Mouse (Mus musculus) stomach, embryonic 16.5 days (tissue): ENCODE data around the gene Snx30. TPM values are rescaled to one million over a fixed set of nuclear protein-coding genes. Genes with fewer than 3 reads are reported as not detected.

Experiments used
- ATAC-seq: fragments of 200-750 bp; cut with Nextera tagmentation; 2 replicates; pipeline ENCODE4 v1.8.0; 2017; ENCODE audit warnings: moderate number of reproducible peaks, moderate TSS enrichment; ENCODE audit not compliant: insufficient read depth, low FRiP score
- H3K27ac ChIP-seq: fragments of 300-500 bp; sonication (generic); 2 replicates; pipeline ENCODE4 v1.5.1; 2014; ENCODE audit warnings: low read length
- H3K27me3 ChIP-seq: fragments of 300-500 bp; sonication (generic); 2 replicates; pipeline ENCODE4 v1.6.1; 2014; ENCODE audit warnings: low read length, control low read depth, mixed read lengths; ENCODE audit not compliant: control insufficient read depth, insufficient read depth
- H3K36me3 ChIP-seq: fragments of 300-500 bp; sonication (generic); 2 replicates; pipeline ENCODE4 v1.6.1; 2014; ENCODE audit warnings: low read length; ENCODE audit not compliant: control insufficient read depth, insufficient read depth
- H3K4me1 ChIP-seq: fragments of 300-500 bp; sonication (generic); 2 replicates; pipeline ENCODE4 v1.6.1; 2014; ENCODE audit warnings: low read length, control low read depth, mixed read lengths; ENCODE audit not compliant: control insufficient read depth, insufficient read depth
- H3K4me2 ChIP-seq: fragments of 300-500 bp; sonication (generic); 2 replicates; pipeline ENCODE4 v1.6.1; 2014; ENCODE audit warnings: low read depth, low read length, mixed read lengths
- H3K4me3 ChIP-seq: fragments of 300-500 bp; sonication (generic); replicated peaks from 2 replicates; pipeline ENCODE4 v1.5.1; 2014; ENCODE audit warnings: mild to moderate bottlenecking, low read length
- H3K9ac ChIP-seq: fragments of 300-500 bp; sonication (generic); 2 replicates; pipeline ENCODE4 v1.6.1; 2014; ENCODE audit warnings: low read length
- H3K9me3 ChIP-seq: fragments of 300-500 bp; sonication (generic); replicated peaks from 2 replicates; pipeline ENCODE4 v1.6.1; 2016; ENCODE audit warnings: low read length, control low read depth; ENCODE audit not compliant: control insufficient read depth
- WGBS: fragments of 180-500 bp; shearing (Covaris S2); extraction: QIAGEN DNeasy Blood & Tissue Kit; methylation state at CpG from one replicate; pipeline ENCODE4 v1.1.7; 2014; 5-methylcytosine and 5-hydroxymethylcytosine counted together
- polyA plus RNA-seq: library from polyadenylated mRNA; unstranded; fragments of >200 nt; fragmentation: Nextera tagmentation; extraction: Ambion mirVana; gene quantifications from 2 replicates; pipeline ENCODE4 v1.2.1, GENCODE M21; 2015

Gene Snx30
- polyA plus RNA-seq, 1 experiment from 2014 or later: 4.9 TPM

DNA sequence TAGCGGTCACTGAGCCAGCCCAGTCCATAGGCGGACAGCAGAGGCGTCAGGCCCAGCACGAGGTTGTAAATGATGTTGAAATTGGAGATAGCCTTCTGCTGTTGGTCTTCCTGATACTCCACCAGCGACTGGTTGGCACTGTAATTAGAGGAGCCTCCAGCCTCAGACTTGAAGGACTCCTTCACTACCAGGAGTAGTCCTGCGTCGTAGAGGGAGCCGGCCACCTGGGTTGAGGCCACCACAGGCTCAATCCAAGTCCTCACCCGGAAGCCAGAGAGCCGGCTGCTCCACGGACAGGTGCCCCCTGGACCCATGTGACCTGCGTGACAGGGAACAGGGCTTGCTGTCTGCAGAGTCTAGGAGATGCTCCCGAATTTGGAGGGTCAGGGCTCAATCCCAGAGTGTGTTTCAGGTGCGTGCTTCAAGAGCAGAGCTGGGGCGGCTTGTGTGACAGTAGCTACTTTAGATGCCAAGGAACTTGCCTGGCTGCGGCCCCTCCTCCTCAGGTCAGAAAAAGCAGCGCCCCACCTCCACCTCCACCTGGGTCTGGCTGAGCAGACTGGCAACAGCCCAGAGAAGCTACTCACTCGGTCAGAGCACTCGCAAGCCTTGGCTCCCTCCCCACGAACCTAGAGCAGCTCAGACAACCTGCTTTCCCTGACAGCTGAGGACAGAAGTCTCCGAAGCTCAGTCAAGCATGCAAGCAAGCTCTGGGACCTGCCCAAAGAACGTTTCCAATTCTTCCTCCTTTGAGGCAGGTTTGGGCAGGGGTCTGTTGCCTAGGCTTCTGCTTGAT, 109.2 kb downstream of the Snx30 start, which contains the start of gene Slc46a2:
TSS of gene Slc46a2 (minus strand) at position 449 of the 796 bp plus-strand sequence.
- ATAC-seq: no peak
- peak within 1 kb of the TSS; percentile 7; the same call in 1 of the 2 replicates for H3K4me2 ChIP-seq
- no peaks in the 10 kb centered on the region for H3K36me3 ChIP-seq
- no peak within 1 kb of the TSS for H3K9ac ChIP-seq
- WGBS: 17% methylated on average over 22 of the region's 22 CpGs
- no peak within 1 kb of the TSS for H3K27ac ChIP-seq
- H3K9me3 ChIP-seq: no peaks in the 10 kb centered on the region
- H3K4me3 ChIP-seq: no peak within 1 kb of the TSS
- no peaks in the 10 kb centered on the region for H3K4me1 ChIP-seq
- H3K27me3 ChIP-seq: 0 out of 2 replicates have a peak, but pooled peaks cover 4% of the 10 kb centered on the region

DNA sequence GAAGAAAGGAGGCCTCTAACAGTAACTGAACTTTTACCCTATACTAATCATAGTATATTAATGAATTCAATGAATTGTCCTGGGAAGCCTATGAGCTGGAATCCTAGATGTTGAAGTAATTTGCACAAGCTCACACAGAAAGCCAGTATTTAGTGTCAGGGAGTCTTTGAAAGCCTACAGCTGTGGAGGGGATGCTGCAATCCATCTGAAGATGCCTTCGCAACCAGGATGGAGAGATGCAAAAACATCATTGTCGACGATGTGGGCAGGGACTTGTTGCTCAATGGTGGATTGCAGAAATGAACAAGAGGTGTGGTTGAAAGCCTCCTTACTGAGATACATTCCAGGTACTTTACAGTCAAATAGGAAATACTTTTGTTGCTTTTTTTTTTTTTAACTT, 112.3 kb downstream of the Snx30 start:
- 86% methylated on average over 3 of the region's 3 CpGs for WGBS
- Histone ChIP-seq H3K27me3 (0 out of 2 replicates have a peak, but pooled peaks cover 4% of the 10 kb centered on the region), H3K9me3 (no peaks in the 10 kb centered on the region), H3K9ac (no peak overlapping the region), H3K4me1 (no peaks in the 10 kb centered on the region), H3K27ac (no peak overlapping the region), H3K4me3 (no peak overlapping the region), H3K36me3 (no peaks in the 10 kb centered on the region), H3K4me2 (no peak overlapping the region)
- ATAC-seq: no peak

DNA sequence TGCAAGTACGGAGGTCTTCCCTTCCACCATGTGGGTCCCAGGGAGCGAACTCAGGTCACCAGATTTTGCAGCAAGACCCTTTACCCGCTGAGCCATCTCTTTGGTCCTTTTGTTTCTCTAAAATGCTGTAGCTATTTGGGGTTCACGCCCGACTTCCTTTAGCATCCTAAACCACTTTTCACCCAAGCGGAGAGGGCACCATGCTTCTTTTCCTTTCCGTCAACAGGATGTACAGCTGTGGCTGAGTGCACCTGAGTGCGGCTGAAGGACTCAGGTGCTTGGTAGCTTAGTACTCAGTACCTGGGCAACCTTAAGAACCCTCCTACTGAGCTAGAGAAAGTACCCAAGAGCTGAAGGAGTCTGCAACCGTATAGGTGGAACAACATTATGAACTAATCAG, 119.4 kb downstream of the Snx30 start:
- Histone ChIP-seq H3K27ac (no peak overlapping the region), H3K4me1 (no peaks in the 10 kb centered on the region), H3K4me3 (no peak overlapping the region), H3K36me3 (no peaks in the 10 kb centered on the region), H3K9me3 (no peaks in the 10 kb centered on the region), H3K4me2 (no peak overlapping the region), H3K9ac (no peak overlapping the region), H3K27me3 (no peaks in the 10 kb centered on the region)
- no peak for ATAC-seq
- WGBS: 87% methylated on average over 9 of the region's 9 CpGs

DNA sequence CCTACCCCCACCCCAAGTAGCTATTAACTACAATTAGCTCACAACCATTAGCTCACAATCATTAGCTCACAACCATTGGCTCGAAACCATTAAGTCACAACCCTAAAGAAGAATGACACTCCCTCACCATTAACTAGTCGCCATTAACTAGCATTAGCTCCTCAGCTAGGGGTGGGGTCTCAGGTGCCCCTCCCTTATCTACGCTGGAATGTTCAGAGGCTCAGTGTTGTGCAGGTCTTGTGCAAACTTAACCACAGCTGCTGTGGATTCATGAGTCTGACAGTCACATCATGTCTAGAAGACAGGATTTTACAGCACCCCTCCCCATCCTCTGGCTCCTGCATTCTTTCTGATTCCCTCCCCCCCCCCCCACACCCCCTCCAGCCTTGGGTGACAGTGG, 122.0 kb downstream of the Snx30 start:
- Histone ChIP-seq H3K36me3 (no peaks in the 10 kb centered on the region), H3K4me3 (no peak overlapping the region), H3K9ac (no peak overlapping the region), H3K9me3 (no peaks in the 10 kb centered on the region), H3K4me2 (no peak overlapping the region), H3K27me3 (no peaks in the 10 kb centered on the region), H3K27ac (no peak overlapping the region), H3K4me1 (no peaks in the 10 kb centered on the region)
- WGBS: 77% methylated on average over 3 of the region's 3 CpGs
- ATAC-seq: no peak

DNA sequence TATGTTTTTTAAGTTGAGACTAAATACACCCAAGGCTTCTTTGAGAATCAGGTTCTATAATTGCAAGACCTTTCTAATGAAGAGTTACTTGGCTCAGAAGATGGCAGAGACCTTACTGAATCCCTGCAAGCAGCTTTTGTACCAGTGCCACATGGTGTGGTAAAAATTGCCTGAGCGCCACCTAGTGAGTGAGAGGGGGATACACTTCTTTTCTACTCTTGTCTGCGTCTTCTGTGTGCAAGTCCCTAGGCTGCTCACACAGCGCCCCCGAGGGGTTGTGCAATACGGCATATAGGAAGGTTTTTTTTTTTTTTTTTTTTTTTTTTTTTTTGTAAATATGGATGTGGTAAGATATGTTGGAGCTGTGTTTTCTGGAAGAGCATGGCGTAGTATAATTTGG, 122.7 kb downstream of the Snx30 start:
- Histone ChIP-seq H3K4me2 (no peak overlapping the region), H3K4me3 (no peak overlapping the region), H3K9me3 (no peaks in the 10 kb centered on the region), H3K4me1 (no peaks in the 10 kb centered on the region), H3K27ac (no peak overlapping the region), H3K36me3 (no peaks in the 10 kb centered on the region), H3K9ac (no peak overlapping the region), H3K27me3 (no peaks in the 10 kb centered on the region)
- peak; percentile 56; the same call in 1 of the 2 replicates for ATAC-seq
- 22% methylated on average over 6 of the region's 6 CpGs for WGBS

DNA sequence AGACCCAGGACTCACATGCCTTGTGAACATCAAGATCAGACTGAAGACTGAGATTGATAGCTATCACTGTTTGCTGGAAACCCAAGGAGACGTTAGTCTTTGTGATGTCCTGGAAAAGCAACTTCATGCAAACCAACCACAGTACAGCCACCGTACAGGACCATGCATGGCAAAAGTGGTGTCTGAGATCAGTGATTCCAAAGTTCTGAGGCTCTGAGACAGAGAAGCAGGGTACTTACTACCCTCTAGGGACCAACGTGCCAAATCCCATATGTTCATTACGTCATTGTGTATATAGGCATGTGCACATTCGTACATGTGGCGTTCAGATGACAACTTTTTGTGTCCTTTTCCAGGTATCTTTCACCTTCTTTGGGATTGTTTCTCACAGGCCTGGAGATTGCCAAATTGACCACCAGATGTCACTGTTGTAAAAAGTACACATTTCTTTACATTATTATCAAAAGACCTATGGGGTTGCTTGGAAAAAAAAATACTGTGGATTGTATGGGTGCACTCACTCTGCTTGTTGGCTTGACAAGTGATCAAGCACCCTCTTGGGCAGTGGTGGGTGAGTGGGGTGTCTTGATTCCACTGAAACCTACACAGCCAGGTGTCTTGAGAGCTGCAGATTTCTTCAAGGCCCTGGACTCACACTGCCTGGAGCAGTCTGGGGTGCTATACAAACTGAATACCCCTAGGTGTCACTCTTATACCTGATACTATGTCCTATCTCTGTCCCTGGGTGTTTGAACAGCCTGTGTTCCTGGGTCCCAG, 127.1 kb downstream of the Snx30 start:
- Histone ChIP-seq H3K4me1 (no peaks in the 10 kb centered on the region), H3K27ac (no peak overlapping the region), H3K36me3 (no peaks in the 10 kb centered on the region), H3K4me2 (no peak overlapping the region), H3K9ac (no peak overlapping the region), H3K4me3 (no peak overlapping the region), H3K27me3 (no peaks in the 10 kb centered on the region), H3K9me3 (no peaks in the 10 kb centered on the region)
- 53% methylated on average over 6 of the region's 6 CpGs for WGBS
- 0 out of 2 replicates have a peak, but pooled peaks have one; percentile 51 for ATAC-seq

DNA sequence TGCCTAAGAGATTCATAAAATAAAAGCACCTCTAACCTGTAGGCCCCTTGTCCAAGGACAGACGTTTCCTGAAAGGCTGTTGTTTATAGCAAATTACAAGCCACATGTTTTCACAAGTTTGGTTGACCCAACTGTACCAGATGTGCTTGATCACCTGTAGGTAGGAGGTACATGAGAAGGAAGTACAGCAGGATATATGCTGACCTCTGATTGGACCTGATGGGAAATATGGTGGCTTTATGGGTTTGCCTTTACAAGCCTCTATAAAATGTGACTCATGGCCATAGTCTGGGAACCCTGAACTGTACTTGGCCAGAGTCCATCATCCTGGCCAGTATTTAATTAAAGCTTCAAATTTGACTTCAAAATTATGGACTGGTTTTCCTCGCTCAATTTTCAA, 131.9 kb downstream of the Snx30 start:
- WGBS: 62% methylated on average over 2 of the region's 2 CpGs
- Histone ChIP-seq H3K4me1 (no peaks in the 10 kb centered on the region), H3K27me3 (no peaks in the 10 kb centered on the region), H3K36me3 (no peaks in the 10 kb centered on the region), H3K4me2 (no peak overlapping the region), H3K4me3 (no peak overlapping the region), H3K27ac (no peak overlapping the region), H3K9ac (no peak overlapping the region), H3K9me3 (no peaks in the 10 kb centered on the region)
- ATAC-seq: no peak
